In the genomic region with DNA sequence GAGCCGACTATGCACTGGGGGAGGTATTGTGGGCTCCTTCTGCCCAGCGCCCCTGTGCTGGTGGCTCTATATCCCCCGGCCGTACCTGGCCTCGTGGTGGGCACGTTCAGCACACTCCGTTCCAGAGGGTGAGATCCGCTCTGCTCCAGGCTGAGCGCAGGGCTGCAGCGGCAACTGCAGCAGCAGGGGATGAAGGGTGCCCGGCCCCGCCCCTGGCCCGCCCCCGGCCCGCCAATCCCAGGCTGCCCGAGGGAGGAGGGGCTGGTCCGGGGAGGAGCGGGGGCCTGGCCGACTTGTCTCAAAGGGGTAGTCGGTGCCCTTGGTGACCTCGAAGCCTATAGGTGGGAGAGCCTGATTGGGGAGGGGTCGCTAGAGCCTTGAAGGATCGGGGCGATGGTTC, we compare ENCODE assay signal across 8 mouse cellular contexts. TPM values are rescaled to one million over a fixed set of nuclear protein-coding genes. Genes with fewer than 3 reads are reported as not detected.
DNase-seq lines count a peak whose midpoint lies in the region; ATAC-seq lines count a peak whose summit lies in the region.

No protein-coding gene starts in this region.

- H3K27ac ChIP-seq in forebrain, embryonic 16.5 days (ENCODE audit: low read length) = no peak overlapping the region
- no peak overlapping the region for H3K27ac ChIP-seq in limb, embryonic 12.5 days
- no peak overlapping the region for H3K27ac ChIP-seq in midbrain, embryonic 16.5 days (ENCODE audit: low read length)

- peaks cover 7% of the 10 kb centered on the region; the same call in 1 of the 2 replicates for H3K27me3 ChIP-seq in forebrain, embryonic 16.5 days (replicated peaks; ENCODE audit: control insufficient read depth, insufficient read depth, low read length)
- peaks cover 43% of the 10 kb centered on the region for H3K27me3 ChIP-seq in limb, embryonic 12.5 days
- peaks cover 21% of the 10 kb centered on the region for H3K27me3 ChIP-seq in midbrain, embryonic 16.5 days (ENCODE audit: control insufficient read depth, insufficient read depth, low read depth, low read length)

- under 1% methylated on average over 24 of the region's 24 CpGs for WGBS in forebrain, embryonic 16.5 days
- WGBS in limb, embryonic 12.5 days = under 1% methylated on average over 24 of the region's 24 CpGs
- under 1% methylated on average over 24 of the region's 24 CpGs for WGBS in midbrain, embryonic 16.5 days

- peak overlapping the region; percentile 49 for H3K4me3 ChIP-seq in forebrain, embryonic 16.5 days (replicated peaks; ENCODE audit: low read length)
- peak overlapping the region; percentile 42 for H3K4me3 ChIP-seq in limb, embryonic 12.5 days (replicated peaks)
- H3K4me3 ChIP-seq in midbrain, embryonic 16.5 days (ENCODE audit: low read depth, low read length) = peak overlapping the region; percentile 39

- peak overlapping the region; percentile 53 for H3K9ac ChIP-seq in forebrain, embryonic 16.5 days (replicated peaks; ENCODE audit: low read depth, low read length)
- H3K9ac ChIP-seq in limb, embryonic 12.5 days (replicated peaks) = peak overlapping the region; percentile 54
- H3K9ac ChIP-seq in midbrain, embryonic 16.5 days (ENCODE audit: low read depth, low read length) = peak overlapping the region; percentile 66

- H3K4me1 ChIP-seq in forebrain, embryonic 16.5 days (replicated peaks; ENCODE audit: control insufficient read depth, insufficient read depth, low read length) = peaks cover 26% of the 10 kb centered on the region
- H3K4me1 ChIP-seq in limb, embryonic 12.5 days (replicated peaks) = peaks cover 34% of the 10 kb centered on the region
- H3K4me1 ChIP-seq in midbrain, embryonic 16.5 days (ENCODE audit: control insufficient read depth, insufficient read depth, low read length) = peaks cover 14% of the 10 kb centered on the region

- peak overlapping the region; percentile 86 for H3K4me2 ChIP-seq in forebrain, embryonic 16.5 days (ENCODE audit: low read length)
- peak overlapping the region; percentile 78 for H3K4me2 ChIP-seq in limb, embryonic 12.5 days
- H3K4me2 ChIP-seq in midbrain, embryonic 16.5 days (ENCODE audit: low read length) = peak overlapping the region; percentile 68

- ATAC-seq in forebrain, embryonic 16.5 days = peak; percentile 92
- peak; percentile 79; the same call in 1 of the 2 replicates for ATAC-seq in limb, embryonic 12.5 days (ENCODE audit: insufficient number of reproducible peaks, insufficient read depth, low FRiP score, low TSS enrichment, low read depth)
- peak; percentile 82 for ATAC-seq in midbrain, embryonic 16.5 days

- H3K36me3 ChIP-seq in forebrain, embryonic 16.5 days (ENCODE audit: control insufficient read depth, insufficient read depth) = no peaks in the 10 kb centered on the region
- no peaks in the 10 kb centered on the region for H3K36me3 ChIP-seq in limb, embryonic 12.5 days
- H3K36me3 ChIP-seq in midbrain, embryonic 16.5 days (ENCODE audit: control insufficient read depth, insufficient read depth, low read length) = no peaks in the 10 kb centered on the region

- DNase-seq in ovary, postnatal 36 days (ENCODE audit: low spot score) = peak; percentile 75
- DNase-seq in ovary, postnatal 10 days (ENCODE audit: low spot score) = no peak
- peak; percentile 79 for DNase-seq in heart, postnatal 4 days
- DNase-seq in yolk sac, embryonic 10.5 days (ENCODE audit: low spot score) = peak; percentile 84
- DNase-seq in urinary bladder, postnatal 25 days (ENCODE audit: low spot score) = no peak

- no peaks in the 10 kb centered on the region for H3K9me3 ChIP-seq in forebrain, embryonic 16.5 days (ENCODE audit: control insufficient read depth, low read length)
- H3K9me3 ChIP-seq in limb, embryonic 12.5 days = no peaks in the 10 kb centered on the region
- no peaks in the 10 kb centered on the region for H3K9me3 ChIP-seq in midbrain, embryonic 16.5 days (replicated peaks; ENCODE audit: control insufficient read depth, low read length, poor library complexity, severe bottlenecking)

RNA-seq across cellular contexts. Expression of gene Slc38a3, which starts 2.1 kb away (rescaled TPM):
- 30.4 and 32.6 TPM in 2 replicates for polyA plus RNA-seq in forebrain, embryonic 16.5 days (2015; fragmentation: Nextera tagmentation; extraction: Ambion mirVana)
- 1 to 10 TPM; 8.0 to 8.1 TPM for total RNA-seq in heart, postnatal 4 days (2021)
- 3.5 and 5.0 TPM in 2 replicates for polyA plus RNA-seq in limb, embryonic 12.5 days (2016; fragmentation: Nextera tagmentation; extraction: Ambion mirVana)
- 31.1 and 34.0 TPM in 2 replicates for polyA plus RNA-seq in midbrain, embryonic 16.5 days (2015; fragmentation: Nextera tagmentation; extraction: Ambion mirVana)

RNA-seq across cellular contexts. Expression of gene Gnat1, which starts 12.3 kb away (rescaled TPM):
- 1.2 and 1.4 TPM in 2 replicates for polyA plus RNA-seq in forebrain, embryonic 16.5 days (2015; fragmentation: Nextera tagmentation; extraction: Ambion mirVana)
- total RNA-seq in heart, postnatal 4 days (2021) = not detected
- polyA plus RNA-seq in limb, embryonic 12.5 days (2016; fragmentation: Nextera tagmentation; extraction: Ambion mirVana) = 2.1 and 2.2 TPM in 2 replicates
- 1.6 and 2.2 TPM in 2 replicates for polyA plus RNA-seq in midbrain, embryonic 16.5 days (2015; fragmentation: Nextera tagmentation; extraction: Ambion mirVana)

RNA-seq across cellular contexts. Expression of gene Gnai2, which starts 32.1 kb away (rescaled TPM):
- polyA plus RNA-seq in forebrain, embryonic 16.5 days (2015; fragmentation: Nextera tagmentation; extraction: Ambion mirVana) = 299 and 316 TPM in 2 replicates
- total RNA-seq in heart, postnatal 4 days (2021) = 100 to 1,000 TPM; 462 to 469 TPM
- 400 and 416 TPM in 2 replicates for polyA plus RNA-seq in limb, embryonic 12.5 days (2016; fragmentation: Nextera tagmentation; extraction: Ambion mirVana)
- 278 and 281 TPM in 2 replicates for polyA plus RNA-seq in midbrain, embryonic 16.5 days (2015; fragmentation: Nextera tagmentation; extraction: Ambion mirVana)

RNA-seq across cellular contexts. Expression of gene Sema3f, which starts 43.1 kb away (rescaled TPM):
- polyA plus RNA-seq in forebrain, embryonic 16.5 days (2015; fragmentation: Nextera tagmentation; extraction: Ambion mirVana) = 11.0 and 14.9 TPM in 2 replicates
- 10 to 100 TPM; 18.7 to 20.9 TPM for total RNA-seq in heart, postnatal 4 days (2021)
- 47.6 and 53.5 TPM in 2 replicates for polyA plus RNA-seq in limb, embryonic 12.5 days (2016; fragmentation: Nextera tagmentation; extraction: Ambion mirVana)
- polyA plus RNA-seq in midbrain, embryonic 16.5 days (2015; fragmentation: Nextera tagmentation; extraction: Ambion mirVana) = 16.6 and 19.2 TPM in 2 replicates

RNA-seq across cellular contexts. Expression of gene Sema3b, which starts 58.2 kb away (rescaled TPM):
- polyA plus RNA-seq in forebrain, embryonic 16.5 days (2015; fragmentation: Nextera tagmentation; extraction: Ambion mirVana) = 2.3 and 3.0 TPM in 2 replicates
- total RNA-seq in heart, postnatal 4 days (2021) = 10 to 100 TPM; 16.2 to 18.8 TPM
- 8.1 and 9.1 TPM in 2 replicates for polyA plus RNA-seq in limb, embryonic 12.5 days (2016; fragmentation: Nextera tagmentation; extraction: Ambion mirVana)
- 3.7 and 3.9 TPM in 2 replicates for polyA plus RNA-seq in midbrain, embryonic 16.5 days (2015; fragmentation: Nextera tagmentation; extraction: Ambion mirVana)

Comparison
In these comparisons a context has a peak if more than half of its experiments do, and no peak if none do; other contexts are left out.
1. DNase-seq: peak in ovary, postnatal 36 days (single experiment), heart, postnatal 4 days (single experiment) and yolk sac, embryonic 10.5 days (single experiment); none in ovary, postnatal 10 days (single experiment) and urinary bladder, postnatal 25 days (single experiment).
2. Peak in every context shown above with its lines, with median percentiles within 50 percentile points of each other: ATAC-seq, H3K4me2 ChIP-seq, H3K4me3 ChIP-seq and H3K9ac ChIP-seq.